Mouse (Mus musculus) kidney, embryonic 15.5 days (tissue): ENCODE data around the gene Unc5c. TPM values are rescaled to one million over a fixed set of nuclear protein-coding genes. Genes with fewer than 3 reads are reported as not detected.

Experiments
- ATAC-seq: fragments of 200-750 bp; cut with Nextera tagmentation; replicated peaks from 2 replicates; pipeline ENCODE4 v1.8.0; 2017; ENCODE audit warnings: moderate TSS enrichment; ENCODE audit not compliant: low FRiP score
- H3K27ac ChIP-seq: fragments of 300-500 bp; sonication (generic); 2 replicates; pipeline ENCODE4 v1.5.1; 2015; ENCODE audit warnings: mild to moderate bottlenecking, inconsistent platforms
- H3K27me3 ChIP-seq: fragments of 300-500 bp; sonication (generic); 2 replicates; pipeline ENCODE4 v1.6.1; 2015; ENCODE audit warnings: inconsistent platforms
- H3K36me3 ChIP-seq: fragments of 300-500 bp; sonication (generic); 2 replicates; pipeline ENCODE4 v1.6.1; 2015; ENCODE audit warnings: inconsistent platforms
- H3K4me1 ChIP-seq: fragments of 300-500 bp; sonication (generic); 2 replicates; pipeline ENCODE4 v1.6.1; 2015; ENCODE audit warnings: inconsistent platforms
- H3K4me2 ChIP-seq: fragments of 300-500 bp; sonication (generic); 2 replicates; pipeline ENCODE4 v1.6.1; 2015; ENCODE audit warnings: moderate library complexity, mild to moderate bottlenecking, inconsistent platforms
- H3K4me3 ChIP-seq: fragments of 300-500 bp; sonication (generic); replicated peaks from 2 replicates; pipeline ENCODE4 v1.5.1; 2015; ENCODE audit warnings: mild to moderate bottlenecking, inconsistent platforms
- H3K9ac ChIP-seq: fragments of 300-500 bp; sonication (generic); 2 replicates; pipeline ENCODE4 v1.6.1; 2015; ENCODE audit warnings: mild to moderate bottlenecking, inconsistent platforms
- H3K9me3 ChIP-seq: fragments of 300-500 bp; sonication (generic); replicated peaks from 2 replicates; pipeline ENCODE4 v1.6.1; 2016; ENCODE audit warnings: inconsistent platforms
- WGBS: fragments of 180-500 bp; shearing (Covaris S2); methylation state at CpG from one replicate; pipeline ENCODE4 v1.1.7; 2015; ENCODE audit warnings: mixed read lengths; 5-methylcytosine and 5-hydroxymethylcytosine counted together
- polyA plus RNA-seq: library from polyadenylated mRNA; unstranded; fragments of >200 nt; fragmentation: Nextera tagmentation; extraction: Ambion mirVana; gene quantifications from 2 replicates; pipeline ENCODE4 v1.2.1, GENCODE M21; 2015

Gene Unc5c
- polyA plus RNA-seq, 1 experiment from 2014 or later: 27.5 TPM

GRCm38 (mm10) chr3:141528751-141529150 is 63.7 kb downstream of the Unc5c start:
- Histone ChIP-seq H3K4me3 (no peak overlapping the region), H3K27me3 (no peaks in the 10 kb centered on the region), H3K9ac (no peak overlapping the region), H3K27ac (no peak overlapping the region), H3K36me3 (no peaks in the 10 kb centered on the region), H3K9me3 (no peaks in the 10 kb centered on the region), H3K4me1 (no peaks in the 10 kb centered on the region), H3K4me2 (no peak overlapping the region)
- ATAC-seq: no peak

GRCm38 (mm10) chr3:141529599-141529998 is 64.6 kb downstream of the Unc5c start:
- Histone ChIP-seq H3K27ac (no peak overlapping the region), H3K4me1 (no peaks in the 10 kb centered on the region), H3K4me3 (no peak overlapping the region), H3K4me2 (no peak overlapping the region), H3K36me3 (no peaks in the 10 kb centered on the region), H3K9me3 (no peaks in the 10 kb centered on the region), H3K27me3 (no peaks in the 10 kb centered on the region), H3K9ac (no peak overlapping the region)
- ATAC-seq: no peak

GRCm38 (mm10) chr3:141533861-141534260 is 68.8 kb downstream of the Unc5c start:
- Histone ChIP-seq H3K4me2 (no peak overlapping the region), H3K4me3 (no peak overlapping the region), H3K4me1 (0 out of 2 replicates have a peak, but pooled peaks cover 6% of the 10 kb centered on the region), H3K27ac (no peak overlapping the region), H3K27me3 (no peaks in the 10 kb centered on the region), H3K9me3 (no peaks in the 10 kb centered on the region), H3K9ac (no peak overlapping the region), H3K36me3 (no peaks in the 10 kb centered on the region)
- 86% methylated on average over 5 of the region's 5 CpGs for WGBS
- no peak for ATAC-seq

GRCm38 (mm10) chr3:141536857-141537256 is 71.8 kb downstream of the Unc5c start:
- Histone ChIP-seq H3K27me3 (no peaks in the 10 kb centered on the region), H3K36me3 (no peaks in the 10 kb centered on the region), H3K9me3 (0 out of 2 replicates have a peak, but pooled peaks cover 3% of the 10 kb centered on the region), H3K4me1 (0 out of 2 replicates have a peak, but pooled peaks cover 6% of the 10 kb centered on the region), H3K9ac (no peak overlapping the region), H3K27ac (no peak overlapping the region), H3K4me2 (no peak overlapping the region), H3K4me3 (no peak overlapping the region)
- ATAC-seq: peak; percentile 91
- 34% methylated on average over 5 of the region's 5 CpGs for WGBS

- Histone ChIP-seq H3K4me3 (no peak overlapping the region), H3K4me1 (0 out of 2 replicates have a peak, but pooled peaks cover 6% of the 10 kb centered on the region), H3K9ac (no peak overlapping the region), H3K36me3 (no peaks in the 10 kb centered on the region), H3K4me2 (no peak overlapping the region), H3K27ac (no peak overlapping the region), H3K27me3 (no peaks in the 10 kb centered on the region), H3K9me3 (0 out of 2 replicates have a peak, but pooled peaks cover 3% of the 10 kb centered on the region)
- no peak for ATAC-seq
- WGBS: 76% methylated on average over 1 of the region's 1 CpGs
Measured at GRCm38 (mm10) chr3:141538120-141538519, 73.1 kb downstream of the Unc5c start.

GRCm38 (mm10) chr3:141540749-141541148 is 75.7 kb downstream of the Unc5c start:
- 80% methylated on average over 7 of the region's 7 CpGs for WGBS

GRCm38 (mm10) chr3:141547341-141547814 is 82.4 kb downstream of the Unc5c start:
- 15% methylated on average over 5 of the region's 5 CpGs for WGBS
- Histone ChIP-seq H3K36me3 (no peaks in the 10 kb centered on the region), H3K4me3 (no peak overlapping the region), H3K27ac (0 out of 2 replicates have a peak overlapping the region, but pooled peaks have one; percentile 32), H3K4me1 (peaks cover 25% of the 10 kb centered on the region), H3K4me2 (no peak overlapping the region), H3K27me3 (no peaks in the 10 kb centered on the region), H3K9ac (no peak overlapping the region), H3K9me3 (no peaks in the 10 kb centered on the region)
- peak; percentile 61 for ATAC-seq

More at GRCm38 (mm10) chr3:141540749-141541148, 75.7 kb downstream of the Unc5c start:
- no peak for ATAC-seq
- no peak overlapping the region for H3K27ac ChIP-seq
- no peak overlapping the region for H3K4me2 ChIP-seq
- H3K9ac ChIP-seq: no peak overlapping the region
- H3K4me3 ChIP-seq: no peak overlapping the region
- 0 out of 2 replicates have a peak, but pooled peaks cover 3% of the 10 kb centered on the region for H3K9me3 ChIP-seq
- no peaks in the 10 kb centered on the region for H3K27me3 ChIP-seq
- H3K36me3 ChIP-seq: no peaks in the 10 kb centered on the region
- 0 out of 2 replicates have a peak, but pooled peaks cover 6% of the 10 kb centered on the region for H3K4me1 ChIP-seq

- no peaks in the 10 kb centered on the region for H3K36me3 ChIP-seq
- no peak overlapping the region for H3K4me3 ChIP-seq
- H3K9ac ChIP-seq: no peak overlapping the region
- no peaks in the 10 kb centered on the region for H3K27me3 ChIP-seq
- H3K4me1 ChIP-seq: peaks cover 25% of the 10 kb centered on the region
- H3K4me2 ChIP-seq: no peak overlapping the region
- 0 out of 2 replicates have a peak, but pooled peaks have one; percentile 13 for ATAC-seq
- no peaks in the 10 kb centered on the region for H3K9me3 ChIP-seq
- WGBS: 26% methylated on average over 3 of the region's 3 CpGs
- H3K27ac ChIP-seq: peak overlapping the region; percentile 37
Measured at GRCm38 (mm10) chr3:141549661-141550060, 84.6 kb downstream of the Unc5c start.

- Histone ChIP-seq H3K4me3 (no peak overlapping the region), H3K9me3 (no peaks in the 10 kb centered on the region), H3K27me3 (no peaks in the 10 kb centered on the region), H3K9ac (no peak overlapping the region), H3K4me2 (no peak overlapping the region), H3K36me3 (no peaks in the 10 kb centered on the region), H3K4me1 (peaks cover 16% of the 10 kb centered on the region), H3K27ac (no peak overlapping the region)
- whole genome bisulfite sequencing: 84% methylated on average over 1 of the region's 1 CpGs
- no peak for ATAC-seq
Measured at GRCm38 (mm10) chr3:141552960-141553359, 87.9 kb downstream of the Unc5c start.

GRCm38 (mm10) chr3:141557072-141557471 is 92.1 kb downstream of the Unc5c start:
- no peaks in the 10 kb centered on the region for H3K9me3 ChIP-seq
- no peak overlapping the region for H3K27ac ChIP-seq
- no peak overlapping the region for H3K9ac ChIP-seq
- H3K36me3 ChIP-seq: no peaks in the 10 kb centered on the region
- H3K4me1 ChIP-seq: 0 out of 2 replicates have a peak, but pooled peaks cover 3% of the 10 kb centered on the region
- H3K4me2 ChIP-seq: no peak overlapping the region
- ATAC-seq: no peak
- H3K4me3 ChIP-seq: no peak overlapping the region
- H3K27me3 ChIP-seq: no peaks in the 10 kb centered on the region
- WGBS: 65% methylated on average over 5 of the region's 5 CpGs

- Histone ChIP-seq H3K27me3 (no peaks in the 10 kb centered on the region), H3K36me3 (no peaks in the 10 kb centered on the region), H3K4me3 (no peak overlapping the region), H3K9ac (no peak overlapping the region), H3K27ac (no peak overlapping the region), H3K4me2 (no peak overlapping the region), H3K9me3 (no peaks in the 10 kb centered on the region), H3K4me1 (peaks cover 5% of the 10 kb centered on the region; the same call in 1 of the 2 replicates)
- 70% methylated on average over 6 of the region's 6 CpGs for WGBS
- ATAC-seq: no peak
Measured at GRCm38 (mm10) chr3:141575076-141575688, 110.2 kb downstream of the Unc5c start.

- no peak overlapping the region for H3K27ac ChIP-seq
- H3K9ac ChIP-seq: no peak overlapping the region
- no peak overlapping the region for H3K4me3 ChIP-seq
- peak; percentile 70 for ATAC-seq
- no peaks in the 10 kb centered on the region for H3K9me3 ChIP-seq
- 12% methylated on average over 2 of the region's 2 CpGs for WGBS
- H3K27me3 ChIP-seq: no peaks in the 10 kb centered on the region
- H3K4me1 ChIP-seq: peaks cover 9% of the 10 kb centered on the region; the same call in 1 of the 2 replicates
- H3K4me2 ChIP-seq: no peak overlapping the region
- H3K36me3 ChIP-seq: no peaks in the 10 kb centered on the region
Measured at GRCm38 (mm10) chr3:141577382-141577781, 112.4 kb downstream of the Unc5c start.
